9 mouse cellular contexts compared by ENCODE assay signal in genomic region chr2:103547132-103547531, GRCm38 (mm10). TPM values are rescaled to one million over a fixed set of nuclear protein-coding genes. Genes with fewer than 3 reads are reported as not detected.
A peak's percentile ranks its signal among the peaks of the same experiment; 100 is the strongest.
DNase-seq lines count a peak whose midpoint lies in the region; ATAC-seq lines count a peak whose summit lies in the region.
"Had no signal": no experiment of that assay in that cellular context is flagged by ENCODE, and none has a peak within 500 bp of the region (broad histone marks: within the 10 kb centered on the region; RNA-seq: fewer than 3 reads in every experiment).

No protein-coding gene starts in this region.

- no peaks in the 10 kb centered on the region for H3K36me3 ChIP-seq in liver, embryonic 12.5 days
- H3K36me3 ChIP-seq: neural tube, embryonic 12.5 days had no signal

- H3K9ac ChIP-seq in liver, embryonic 12.5 days = no peak overlapping the region
- H3K9ac ChIP-seq: neural tube, embryonic 12.5 days had no signal

- no peaks in the 10 kb centered on the region for H3K4me1 ChIP-seq in liver, embryonic 12.5 days
- H3K4me1 ChIP-seq: neural tube, embryonic 12.5 days had no signal

- H3K4me2 ChIP-seq in liver, embryonic 12.5 days = no peak overlapping the region
- H3K4me2 ChIP-seq: neural tube, embryonic 12.5 days had no signal

- DNase-seq in liver = peak; percentile 77
- DNase-seq in adrenal gland, adult (ENCODE audit: inconsistent age in 2 of 2, low spot score in 1 of 2) = peak; percentile 60 to 88
- peak; percentile 72 to 82 for DNase-seq in heart, postnatal 10 days
- DNase-seq in left cerebral cortex, postnatal 4 days = peak; percentile 79
- peak; percentile 37 for DNase-seq in ovary, postnatal 10 days (ENCODE audit: low spot score)
- peak; percentile 85 for DNase-seq in thymus, postnatal 14 days

- 0 out of 2 replicates have a peak, but pooled peaks cover 4% of the 10 kb centered on the region for H3K27me3 ChIP-seq in liver, embryonic 12.5 days (replicated peaks)
- H3K27me3 ChIP-seq: neural tube, embryonic 12.5 days had no signal

- intact Hi-C loops in heart, postnatal 10 days (cut with DNase I) = loop anchor here (1.0 kb wide), 1 partner anchor 91 kb away; no protein-coding TSS in a partner anchor
- intact Hi-C loops in left cerebral cortex, postnatal 4 days (cut with DNase I) = loop anchor here (5.0 kb wide), 1 partner anchor 90 kb away; no protein-coding TSS in a partner anchor

- no peak overlapping the region for H3K27ac ChIP-seq in liver, embryonic 12.5 days
- H3K27ac ChIP-seq: neural tube, embryonic 12.5 days had no signal

- WGBS in liver, embryonic 12.5 days (ENCODE audit: insufficient replicate concordance) = 2% methylated on average over 2 of the region's 2 CpGs

- H3K4me3 ChIP-seq in liver, embryonic 12.5 days = no peak overlapping the region
- H3K4me3 ChIP-seq: neural tube, embryonic 12.5 days had no signal

- no peaks in the 10 kb centered on the region for H3K9me3 ChIP-seq in liver, embryonic 12.5 days (replicated peaks)
- H3K9me3 ChIP-seq: neural tube, embryonic 12.5 days had no signal

- ATAC-seq in liver, embryonic 12.5 days = no peak
- ATAC-seq in common myeloid progenitor, adult 5-6 weeks (replicated peaks; ENCODE audit: low read depth, poor library complexity, severe bottlenecking) = peak; percentile 89

RNA-seq across cellular contexts. Expression of gene Abtb2, which starts 19.0 kb away (rescaled TPM):
- polyA plus RNA-seq in liver, embryonic 12.5 days (2016; fragmentation: Nextera tagmentation; extraction: Ambion mirVana) = 4.1 and 4.5 TPM in 2 replicates
- 0.39 and 0.41 TPM in 2 replicates for total RNA-seq in common myeloid progenitor, adult 5-6 weeks (2017)
- total RNA-seq in heart, postnatal 10 days (2021) = 10 to 100 TPM; 21.1 to 27.6 TPM
- 10 to 100 TPM in 1 of 2 experiments, 1 to 10 TPM in 1; 9.5 to 11.9 TPM for total RNA-seq in left cerebral cortex, postnatal 4 days (2021)
